Mouse (Mus musculus) frontal cortex, adult 2 months (tissue): ENCODE data around the gene Ets1. TPM values are rescaled to one million over a fixed set of nuclear protein-coding genes. Genes with fewer than 3 reads are reported as not detected.

ENCODE experiments used
- DNase-seq, 2 experiments: peaks; one replicate each; pipeline ENCODE4 v3.0.0; 2022; ENCODE audit warnings: low spot score in 1 of 2; ENCODE audit errors: extremely low spot score in 1 of 2
- polyA plus RNA-seq: library from polyadenylated mRNA; depleted of rRNA; stranded (reverse); fragments of >200 nt; gene quantifications from 2 replicates; pipeline ENCODE4 v1.2.3, GENCODE M21; 2012

Gene Ets1
- polyA plus RNA-seq, 1 experiment = 11.0 TPM

DNA sequence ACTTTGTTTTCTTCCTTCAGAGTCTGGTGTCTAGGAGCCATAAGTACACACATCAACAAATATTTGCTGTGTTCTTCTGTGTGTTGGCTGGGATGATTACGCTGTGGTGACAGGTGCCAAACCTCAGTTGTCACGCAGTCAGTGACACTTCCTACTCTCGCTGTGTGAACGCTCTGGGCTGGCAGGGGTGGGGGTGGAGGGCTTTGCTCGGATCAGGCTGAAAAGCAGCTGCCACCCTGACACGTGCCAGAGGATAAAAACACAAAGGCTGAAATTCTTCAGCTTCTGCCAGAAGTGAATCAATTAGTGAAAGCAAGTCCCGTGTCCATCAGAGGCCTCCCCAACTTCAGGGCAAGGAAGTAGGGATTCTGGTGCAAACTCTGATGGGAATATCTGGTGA lies 20.0 kb upstream of the Ets1 start:
- no peak for DNase-seq

DNA sequence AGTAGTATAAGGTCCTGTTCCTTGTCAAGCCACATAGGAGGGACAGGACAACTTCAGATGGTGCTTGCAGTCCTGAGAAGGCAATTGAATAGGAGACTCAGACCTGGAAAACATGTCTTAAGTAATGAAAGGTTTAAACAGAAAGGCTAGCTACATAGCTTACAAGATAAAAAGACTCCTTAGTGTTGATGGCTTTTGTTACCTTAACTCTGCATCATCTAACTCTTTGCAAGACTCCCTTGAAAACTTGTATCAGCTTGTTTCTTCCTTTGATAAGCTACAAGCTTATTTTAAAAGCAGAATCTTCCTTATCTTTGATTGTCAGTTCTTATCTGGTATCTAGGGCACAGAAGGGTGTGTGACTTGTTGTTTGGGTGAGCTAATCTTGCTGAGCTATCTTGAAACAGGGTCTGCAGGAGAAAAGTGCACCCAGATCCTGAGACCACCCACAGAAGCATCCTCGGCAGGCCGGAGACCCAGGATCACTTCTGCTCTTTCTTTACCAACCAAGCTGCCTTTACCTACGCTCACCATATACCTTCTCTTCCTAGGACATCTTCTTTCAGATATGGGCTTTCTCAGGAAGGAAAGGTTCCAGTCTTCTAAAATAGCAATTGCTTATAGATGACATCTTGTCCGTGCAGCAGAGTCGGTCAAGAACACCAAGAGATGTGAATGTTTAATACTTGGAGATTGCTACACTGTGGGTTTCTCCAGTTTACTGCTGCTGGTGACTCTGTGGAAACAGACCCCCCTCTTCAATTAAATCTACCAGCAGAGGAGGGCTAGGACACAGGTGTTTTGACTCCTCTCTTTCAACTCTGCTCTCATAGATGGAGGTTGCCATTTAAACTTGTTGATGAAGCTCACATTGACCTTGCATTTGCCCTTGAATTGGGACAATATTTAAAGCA lies 19.2 kb upstream of the Ets1 start:
- DNase-seq = no peak

DNA sequence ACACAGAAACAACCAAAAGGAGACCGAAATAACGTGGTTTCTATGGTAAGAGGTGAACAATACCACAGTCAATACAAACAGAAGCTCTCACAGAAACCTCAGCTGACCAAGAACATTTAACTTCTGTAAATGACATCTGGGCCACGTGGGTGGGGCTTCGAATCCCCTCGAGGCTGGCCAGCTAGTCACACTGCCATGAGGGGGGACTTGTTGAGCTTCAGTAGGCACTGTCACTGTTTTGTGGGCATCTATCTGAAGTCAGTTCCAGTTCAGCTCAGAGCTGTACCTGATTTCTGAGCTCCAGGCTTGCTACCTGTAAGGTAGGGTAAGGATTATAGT lies 18.6 kb upstream of the Ets1 start:
- DNase-seq = no peak

DNA sequence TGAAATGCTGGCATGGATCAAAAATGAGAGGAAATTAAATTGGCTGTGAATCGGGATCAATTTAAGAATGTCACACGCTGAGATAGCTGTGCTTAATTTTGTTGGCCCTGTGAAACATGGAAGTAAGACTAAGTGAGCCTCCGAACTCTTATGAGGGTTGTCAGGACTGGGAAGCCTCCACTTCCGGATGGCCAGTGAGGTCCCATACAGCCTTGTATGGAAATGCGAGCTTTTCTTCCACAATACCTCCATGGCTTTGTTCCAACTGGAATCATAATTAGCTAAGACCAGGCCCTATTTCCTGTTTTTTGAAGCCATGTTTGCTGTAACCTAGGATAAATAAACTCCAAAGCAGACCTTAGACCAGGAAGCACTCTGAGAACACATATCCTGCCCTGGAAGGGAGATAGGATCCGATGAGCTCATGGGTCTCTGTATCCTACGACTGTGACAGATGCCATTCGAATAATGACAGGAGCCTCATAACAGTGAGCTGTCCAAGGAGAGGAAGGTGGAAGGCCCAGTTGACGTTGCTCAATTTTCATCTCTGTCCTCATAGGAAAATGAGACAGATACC lies 17.4 kb upstream of the Ets1 start:
- no peak for DNase-seq

DNA sequence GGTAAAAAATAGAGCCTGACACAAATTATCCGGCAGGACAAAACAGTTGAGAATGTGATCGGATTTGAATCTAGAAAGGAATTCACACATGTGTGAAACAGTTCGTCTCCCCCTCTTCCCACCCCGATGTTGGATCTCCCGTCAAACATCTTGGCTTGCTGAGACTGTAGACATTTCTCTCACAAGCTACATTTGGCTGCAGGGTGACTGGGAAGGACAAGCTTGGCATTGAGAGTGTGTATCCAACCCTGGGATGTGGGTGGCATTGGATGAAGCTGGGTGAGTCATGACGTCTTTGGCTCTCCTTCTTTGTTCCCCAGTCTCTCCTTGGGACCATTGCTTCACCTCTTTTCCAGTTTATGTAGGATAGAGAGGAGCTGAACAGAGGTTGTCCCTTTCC lies 16.4 kb upstream of the Ets1 start:
- DNase-seq = peak in 1 of 2 experiments; percentile 22

DNA sequence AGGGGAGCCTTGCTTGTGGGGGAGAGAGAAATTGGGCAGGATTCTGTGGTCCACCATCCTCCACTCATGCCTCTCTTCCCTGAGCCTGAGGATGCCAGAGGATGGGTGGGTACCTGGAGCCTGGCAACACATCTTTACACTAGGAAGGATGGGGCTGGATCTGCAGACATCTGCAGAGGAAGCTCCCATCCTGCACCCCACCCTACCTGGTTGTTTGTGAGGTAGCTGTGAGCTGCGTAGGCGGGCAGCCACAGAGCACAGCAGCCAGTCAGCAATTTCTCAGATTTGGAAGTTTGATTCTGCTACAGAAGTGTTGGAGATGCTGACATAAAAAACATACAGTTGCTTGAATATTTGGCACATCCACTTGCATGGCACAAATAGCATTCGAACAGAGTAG lies 15.6 kb upstream of the Ets1 start:
- DNase-seq = no peak

DNA sequence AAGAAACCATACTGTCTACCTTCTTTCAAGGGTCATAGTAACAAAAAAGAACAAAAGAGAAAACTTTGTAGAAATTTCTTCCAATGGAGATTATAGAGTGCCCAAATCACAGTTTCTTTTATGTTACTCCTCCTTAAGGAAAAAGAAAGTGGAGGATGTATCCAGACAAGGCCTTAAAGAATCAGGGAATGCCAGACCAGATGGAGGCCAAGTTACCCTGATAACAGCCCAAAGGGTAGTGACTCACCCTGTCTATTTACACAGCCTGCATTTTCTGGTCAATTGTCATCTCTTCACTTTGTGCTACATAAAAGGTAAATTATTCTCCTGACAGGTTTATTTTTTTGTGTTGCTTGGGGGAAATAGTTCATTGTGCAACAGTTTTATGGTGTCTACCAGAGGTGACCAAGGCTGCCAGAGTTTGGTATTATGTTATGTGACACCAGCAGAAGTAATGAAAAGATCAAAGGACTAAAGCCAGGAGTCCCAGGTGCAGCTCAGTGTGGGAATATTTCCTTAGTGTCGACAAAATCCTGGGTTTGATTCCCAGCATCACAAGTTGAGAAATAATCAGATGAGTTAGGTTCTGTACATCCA lies 6.5 kb upstream of the Ets1 start:
- DNase-seq = no peak

DNA sequence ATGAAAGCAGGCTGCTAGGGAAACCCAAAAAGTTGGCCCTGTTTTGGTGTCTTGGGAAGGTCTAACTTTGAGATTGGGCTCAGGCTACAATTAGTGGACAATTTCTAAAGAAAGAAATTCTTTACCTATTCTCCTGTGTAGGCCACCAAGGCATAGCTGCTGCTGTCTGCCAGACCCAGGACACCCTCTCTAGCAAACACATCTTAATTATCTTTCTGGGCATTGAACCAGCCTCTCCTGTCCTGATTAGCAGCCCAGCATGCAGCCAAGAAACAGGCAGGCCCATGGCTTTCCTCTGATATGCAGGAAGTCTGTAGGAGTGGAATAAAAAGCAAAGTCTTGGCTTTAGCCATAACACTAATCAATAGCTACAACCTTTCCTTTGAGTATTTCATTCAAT lies 4.7 kb upstream of the Ets1 start:
- DNase-seq = no peak

DNA sequence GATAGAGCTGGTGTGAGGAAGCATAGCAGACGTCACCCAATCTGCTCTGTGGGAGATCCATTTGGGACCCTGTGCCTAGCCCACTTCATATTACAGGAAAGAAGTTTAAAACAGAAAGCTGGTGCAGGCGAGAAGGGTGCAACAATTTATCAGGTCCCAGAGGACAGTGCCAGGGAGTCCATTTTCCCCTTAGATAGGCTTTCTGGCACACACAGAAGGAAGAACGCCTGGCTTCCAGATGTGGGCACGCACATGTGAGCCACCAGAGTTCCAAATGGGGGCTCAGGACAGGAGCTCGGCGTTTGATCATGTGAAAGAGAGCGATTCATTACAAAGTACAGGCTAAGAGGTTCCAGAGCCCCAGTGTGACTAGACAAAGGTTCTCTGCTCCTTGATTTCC lies 3.8 kb upstream of the Ets1 start:
- no peak for DNase-seq

DNA sequence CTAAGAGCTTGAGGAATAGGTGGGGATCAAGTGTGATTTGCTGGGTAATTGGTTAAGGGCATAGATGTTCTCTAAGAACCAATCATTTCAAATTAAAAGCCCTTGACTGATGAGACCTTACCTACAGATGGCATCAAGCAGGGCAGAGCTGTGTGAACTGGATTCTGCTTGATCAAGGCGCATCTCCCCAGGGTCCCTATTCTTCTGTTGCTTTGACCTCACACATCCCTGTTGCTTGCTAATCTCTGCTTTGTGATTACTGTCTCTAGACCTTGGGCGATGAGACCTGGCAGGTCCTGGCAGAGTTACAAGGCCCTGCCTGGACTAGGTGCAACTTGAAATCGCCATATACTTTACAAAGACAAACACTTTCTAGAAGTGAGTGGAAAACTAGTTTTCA lies 9.0 kb downstream of the Ets1 start:
- no peak for DNase-seq

DNA sequence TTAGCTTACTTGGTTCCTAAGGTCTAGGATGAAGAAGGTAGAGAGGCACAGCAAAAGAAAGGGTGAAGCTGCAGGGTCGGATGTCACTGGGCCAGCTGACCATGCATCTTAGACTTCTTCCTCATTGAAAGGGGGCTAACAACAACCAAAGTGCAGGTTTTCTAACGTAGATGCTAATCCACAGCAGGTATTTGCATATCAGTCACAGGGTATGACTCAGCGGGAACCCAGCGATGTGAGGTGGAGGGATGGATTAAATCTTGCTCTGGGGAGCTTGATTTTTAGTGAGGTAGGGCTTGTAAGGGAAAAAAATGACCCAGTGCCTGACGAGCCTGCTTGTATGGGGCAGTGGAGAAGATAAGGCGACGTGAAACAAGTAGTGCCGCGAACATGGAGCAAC lies 9.5 kb downstream of the Ets1 start:
- DNase-seq = no peak

DNA sequence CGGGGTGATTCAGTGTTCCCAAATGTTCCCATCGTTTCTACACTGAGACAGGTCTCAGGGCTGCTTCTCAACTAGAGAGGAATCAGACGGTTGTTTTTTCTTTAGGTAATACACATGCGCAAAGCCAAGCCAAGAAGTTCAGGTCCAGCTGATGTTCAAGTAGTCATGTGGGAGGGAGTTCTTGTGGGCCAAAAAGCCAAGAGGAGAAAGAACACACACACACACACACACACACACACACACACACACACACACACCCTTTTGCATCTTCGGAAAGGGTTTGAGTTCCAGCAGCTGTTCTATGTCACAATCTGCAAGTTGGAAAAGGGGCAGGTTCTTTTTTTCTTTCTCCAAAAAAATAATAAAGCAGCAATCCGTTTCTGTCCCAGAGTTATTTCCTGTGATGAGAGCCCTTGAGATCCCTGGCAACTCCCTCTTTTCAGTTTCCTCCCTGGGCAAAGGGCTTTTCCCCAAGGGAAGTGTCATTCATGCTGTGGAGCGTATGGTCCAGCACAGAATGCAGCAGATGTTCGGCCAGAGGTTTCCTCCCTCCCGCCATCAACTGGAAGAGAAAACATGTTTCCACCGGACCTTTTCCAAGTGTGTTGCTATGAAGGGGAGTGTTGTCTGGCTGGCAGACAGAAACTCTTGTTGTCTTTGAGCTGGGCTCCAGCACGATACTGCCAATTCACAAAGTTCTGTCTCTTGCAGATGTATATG lies 10.7 kb downstream of the Ets1 start:
- no peak for DNase-seq

DNA sequence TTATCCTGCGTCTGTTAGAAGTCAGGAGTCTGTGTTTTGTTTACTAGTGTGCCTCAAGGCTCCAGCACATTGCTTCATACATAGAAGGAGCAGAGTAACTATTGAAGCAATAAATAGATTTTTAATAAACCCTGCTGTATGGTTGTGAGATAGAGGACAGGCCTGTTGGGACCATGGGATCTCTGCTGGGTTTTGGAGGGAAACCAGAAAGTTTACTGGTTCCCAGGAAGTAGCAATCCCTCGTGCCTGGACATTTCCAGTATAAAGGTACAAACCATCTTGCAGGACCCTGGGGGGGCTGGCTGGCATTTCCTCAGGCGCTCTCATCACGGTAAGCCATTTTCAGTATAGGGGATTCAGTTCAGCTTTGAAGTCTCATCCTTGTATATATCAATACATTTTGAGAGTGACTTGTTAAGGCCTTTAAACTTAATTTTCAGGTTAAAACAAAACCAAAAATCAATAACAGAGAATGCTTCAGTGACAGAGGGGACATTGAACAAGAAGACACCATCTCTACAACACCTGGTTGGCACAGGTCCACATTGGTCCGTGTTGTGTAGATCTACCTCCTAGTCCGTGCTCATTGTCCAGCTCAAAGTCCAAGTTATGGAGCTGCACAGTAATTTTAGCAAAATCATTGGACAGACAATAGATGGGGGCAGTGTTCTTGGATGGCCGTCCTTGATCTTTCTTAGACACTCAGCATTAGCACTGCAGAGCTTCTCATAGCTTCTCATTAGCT lies 11.7 kb downstream of the Ets1 start:
- no peak for DNase-seq

DNA sequence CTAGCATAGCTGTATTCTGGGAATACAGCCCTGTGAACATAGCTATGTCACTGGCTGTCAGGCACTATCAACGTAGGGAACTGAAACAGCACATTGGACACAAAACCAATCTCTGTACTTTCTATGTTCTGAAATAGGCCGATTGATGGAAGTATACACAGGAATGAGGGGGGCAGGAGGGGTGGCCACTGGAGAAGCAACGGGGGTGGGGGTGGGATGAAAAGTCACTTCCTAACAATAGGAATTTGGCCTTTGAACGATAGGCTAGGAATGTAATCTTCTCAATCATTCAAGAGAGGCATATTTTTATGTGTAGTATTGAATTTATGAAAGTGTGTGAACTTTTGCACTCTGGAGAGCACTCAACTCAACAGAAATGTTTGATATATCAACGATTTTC lies 12.3 kb downstream of the Ets1 start:
- no peak for DNase-seq

DNA sequence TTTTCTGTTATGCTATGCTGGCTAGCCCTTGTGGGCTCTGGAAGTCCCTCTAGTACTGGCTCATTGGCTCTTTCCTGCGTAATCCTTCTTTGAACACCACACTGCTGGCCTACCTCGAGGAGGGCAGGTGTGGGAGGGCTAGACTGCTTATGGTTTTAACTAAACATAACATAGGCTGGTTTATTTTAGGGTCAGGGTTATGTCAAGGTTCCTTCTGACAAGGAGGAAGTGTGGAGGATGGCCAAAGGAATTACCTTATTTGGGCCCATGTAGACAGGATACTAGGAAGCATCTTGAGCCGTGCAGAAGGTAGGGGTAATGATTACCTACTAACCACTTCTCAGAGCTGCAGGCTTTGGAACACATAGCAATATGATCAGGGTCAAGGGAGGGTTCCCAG lies 14.7 kb downstream of the Ets1 start:
- no peak for DNase-seq

DNA sequence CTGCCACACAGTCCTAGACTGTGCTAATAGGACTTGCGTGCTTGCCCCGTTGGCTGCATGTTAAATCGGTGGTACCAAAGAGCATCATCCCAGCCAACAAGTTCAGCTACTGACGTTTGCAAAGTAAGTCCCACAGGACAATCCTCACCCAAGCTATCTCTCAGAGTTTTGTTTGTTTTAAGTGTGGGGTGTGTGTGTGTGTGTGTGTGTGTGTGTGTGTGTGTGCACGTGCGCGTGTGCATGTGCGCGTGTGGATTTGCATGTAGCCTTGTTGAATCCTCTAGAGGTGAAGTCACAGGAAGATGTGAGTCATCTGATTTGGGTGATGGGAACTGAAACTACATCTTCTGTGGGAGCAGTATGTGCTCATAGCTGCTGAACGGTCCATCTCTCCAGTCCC lies 16.1 kb downstream of the Ets1 start:
- DNase-seq = no peak

DNA sequence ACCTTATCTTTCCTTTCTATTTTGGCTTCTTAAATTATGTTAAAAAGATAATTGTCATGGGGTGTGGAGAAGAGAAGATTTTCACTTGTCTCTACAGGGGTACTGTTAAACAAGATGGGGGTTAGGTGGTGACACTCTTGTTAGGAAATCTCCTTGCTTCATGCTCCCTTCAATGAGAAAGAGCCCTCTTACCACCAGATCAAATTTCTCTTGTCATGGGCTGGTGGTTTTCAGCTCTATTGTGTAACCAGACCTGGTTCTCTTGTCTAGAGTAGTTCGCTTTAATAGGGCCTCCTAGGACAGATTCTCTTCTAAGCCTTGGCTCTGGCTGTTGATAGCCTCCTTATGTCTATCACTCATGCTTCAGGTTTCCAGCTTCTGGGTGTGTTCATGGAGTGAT lies 18.3 kb downstream of the Ets1 start:
- DNase-seq = no peak

DNA sequence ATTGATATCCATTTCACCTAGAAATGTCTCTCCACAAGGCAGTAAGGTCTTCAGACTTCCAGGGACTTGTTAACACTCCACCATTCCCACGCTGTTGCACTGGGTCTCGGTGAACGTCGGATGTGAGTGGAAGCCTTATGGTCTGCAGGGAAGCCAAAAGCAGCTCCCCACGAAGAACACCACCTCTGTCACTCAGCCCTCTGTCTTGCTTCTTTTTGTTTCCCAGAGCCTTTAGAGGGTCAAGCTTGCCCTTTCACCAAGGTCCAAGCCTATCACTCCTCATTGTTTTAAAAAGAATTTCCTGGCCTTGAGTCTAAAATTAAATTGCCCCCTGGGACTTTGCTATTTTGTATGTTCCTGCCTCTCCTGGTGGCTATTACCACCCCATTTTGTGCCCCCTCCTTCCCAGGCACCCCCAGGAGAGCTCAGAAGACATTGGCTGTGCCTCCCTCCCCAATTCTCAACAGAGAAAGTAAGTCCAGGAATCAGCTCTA lies 20.4 kb downstream of the Ets1 start:
- no peak for DNase-seq

DNA sequence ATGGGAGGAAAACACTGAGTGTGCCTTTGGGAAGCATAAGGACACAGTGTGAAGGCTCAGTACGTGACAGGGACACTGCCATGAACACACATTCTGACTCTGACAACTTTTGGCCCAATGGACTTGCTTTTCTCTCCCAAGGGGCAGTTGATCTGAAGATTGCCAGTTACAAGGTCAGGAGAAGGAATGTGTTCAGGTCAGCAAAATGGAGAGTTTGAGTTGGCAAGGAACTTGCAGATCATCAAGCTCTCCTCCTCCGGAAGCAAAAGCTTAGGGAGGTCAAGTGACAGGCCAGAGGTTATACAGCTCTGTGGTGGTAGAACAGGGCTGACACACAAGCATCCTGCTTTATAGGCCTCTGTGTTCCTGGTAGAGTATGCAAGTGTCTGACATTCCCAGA lies 21.1 kb downstream of the Ets1 start:
- DNase-seq = no peak

DNA sequence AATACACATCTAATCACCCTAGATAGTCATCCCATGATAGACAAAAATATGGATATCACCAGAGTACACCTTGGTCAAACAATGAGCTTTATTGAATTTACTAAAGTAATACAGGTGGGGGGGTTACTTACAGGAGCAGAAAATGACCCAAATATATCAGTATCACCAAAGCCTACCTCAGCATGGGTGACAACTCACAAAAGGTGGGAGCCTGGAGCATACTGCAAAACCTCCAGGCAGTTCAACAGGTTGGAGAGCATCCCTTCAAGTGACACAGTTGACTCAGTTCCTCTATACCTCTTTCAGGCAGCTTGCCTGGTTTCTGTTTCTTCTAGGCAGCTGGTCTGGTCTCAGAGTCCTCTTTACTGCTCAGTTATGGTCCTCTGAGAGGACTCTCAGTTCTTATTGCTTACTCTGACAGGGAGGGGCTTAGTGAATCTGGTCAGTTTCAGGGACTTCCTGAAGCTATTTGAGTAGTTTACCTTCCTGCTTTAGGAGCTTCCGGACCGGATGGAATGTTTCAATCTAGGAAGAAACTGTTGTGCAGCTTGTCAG lies 24.5 kb downstream of the Ets1 start:
- DNase-seq = no peak
